Mouse (Mus musculus): ENCODE measurements around the gene Pnkp.

The Pnkp gene

DNA sequence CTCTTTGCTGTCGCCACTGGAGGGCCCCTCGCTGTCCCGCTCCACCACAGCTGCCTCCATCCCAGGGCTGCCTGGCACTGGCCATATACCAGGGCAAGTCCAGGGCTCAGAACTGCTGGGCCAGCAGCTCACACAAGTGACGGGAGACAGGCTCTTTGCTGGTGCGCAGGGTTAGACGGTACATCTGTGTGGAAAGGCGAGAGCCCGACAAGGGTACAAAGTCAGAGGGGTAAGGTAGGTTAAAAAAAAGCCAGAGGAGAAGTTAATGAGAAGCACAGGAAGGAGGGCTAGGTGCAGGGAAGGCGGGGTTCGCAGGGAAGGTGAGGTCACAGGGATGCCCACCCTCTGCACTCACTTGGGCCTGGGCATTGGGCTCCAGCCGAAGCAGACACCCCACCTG lies 43.7 kb downstream of the Pnkp start:
- no peak for DNase-seq (ENCODE audit: low read depth, low spot score)

DNA sequence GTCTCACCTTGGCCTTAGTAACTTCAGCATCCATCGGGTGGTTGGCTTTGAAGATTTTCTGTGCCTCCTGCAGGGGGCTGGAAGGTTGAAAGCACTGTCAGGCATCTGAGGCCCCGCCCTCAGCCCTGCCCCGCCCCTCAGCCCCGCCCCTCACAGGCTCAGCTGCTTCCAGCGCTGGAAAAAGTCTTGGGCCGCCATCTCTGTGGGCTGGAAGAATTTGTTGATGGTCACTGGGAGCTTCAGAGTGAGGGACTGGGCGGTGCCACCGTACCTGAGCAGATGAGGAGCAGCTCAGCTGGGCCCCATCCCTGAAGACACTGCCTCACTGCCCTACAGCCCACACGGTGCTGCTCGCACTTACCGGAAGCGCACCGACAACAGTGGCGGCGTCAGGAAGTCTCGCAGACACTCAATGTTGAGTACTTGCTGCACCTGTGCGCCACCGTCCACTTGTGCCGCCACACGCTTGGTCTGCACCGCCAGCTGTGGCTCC lies 44.3 kb downstream of the Pnkp start:
- peak; percentile 40 for DNase-seq (ENCODE audit: low read depth, low spot score)

DNA sequence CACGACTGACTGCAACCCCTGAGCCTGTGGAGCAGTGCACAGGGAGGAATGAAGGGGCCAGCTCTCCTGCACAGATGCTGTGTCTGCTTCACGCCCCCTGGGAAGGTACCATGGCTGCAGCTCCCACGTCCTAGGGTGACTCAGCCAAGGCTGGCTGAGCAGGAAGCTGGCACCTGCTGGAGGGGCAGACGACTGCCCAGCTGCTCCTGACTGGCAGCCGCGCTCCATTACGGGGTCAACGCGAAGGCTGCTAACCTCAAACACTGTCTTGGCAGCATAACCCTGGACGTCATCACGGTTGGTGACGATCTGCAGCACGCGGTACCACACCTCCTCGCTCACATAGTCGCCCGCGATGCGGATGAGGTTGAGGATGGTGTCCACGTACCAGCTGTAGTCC lies 48.5 kb downstream of the Pnkp start:
- no peak for DNase-seq (ENCODE audit: low read depth, low spot score)

DNA sequence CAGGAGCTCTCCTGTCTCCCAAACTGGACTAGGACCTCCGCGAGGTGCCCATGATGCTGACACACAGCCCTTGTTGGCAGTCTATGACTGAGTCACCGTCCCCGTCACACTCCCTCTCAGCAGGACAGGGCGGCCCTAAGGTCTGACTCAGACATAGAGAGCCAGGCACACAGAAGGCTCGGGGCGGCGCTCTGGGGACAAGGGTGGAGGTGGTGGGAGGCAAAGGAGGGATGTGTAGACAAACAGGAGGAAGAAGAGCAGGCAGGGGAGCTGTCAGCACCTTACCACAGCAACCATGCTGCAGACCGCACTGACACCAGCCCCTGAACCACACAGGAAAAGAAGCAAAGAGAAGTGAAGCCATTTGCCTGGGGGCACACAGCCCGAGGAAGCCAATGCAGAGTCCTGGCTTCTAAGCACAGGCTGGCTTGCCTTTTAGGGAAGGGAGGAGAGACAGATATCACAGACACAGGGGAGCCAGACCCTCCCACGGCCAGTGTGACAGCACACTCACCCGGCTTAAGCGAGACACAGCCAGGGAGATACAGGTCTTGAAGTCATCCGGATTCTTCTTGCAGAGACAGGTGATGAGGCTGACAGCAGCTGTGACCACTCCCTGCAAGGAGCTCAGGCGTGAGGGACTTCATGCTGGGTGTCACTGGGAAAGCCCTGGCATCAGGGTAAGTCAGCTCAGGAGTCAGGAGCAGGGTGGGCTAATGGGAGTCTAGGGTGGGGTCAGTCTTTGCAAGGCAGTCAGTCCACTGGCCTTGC lies 52.0 kb downstream of the Pnkp start:
- DNase-seq (ENCODE audit: low read depth, low spot score), result no peak
